Mouse (Mus musculus) heart, adult 11 months (tissue): ENCODE results near the gene Gad1.

Source experiments
- DNase-seq: peaks from one replicate; pipeline ENCODE4 v3.0.0; 2022

Gene Gad1

DNA sequence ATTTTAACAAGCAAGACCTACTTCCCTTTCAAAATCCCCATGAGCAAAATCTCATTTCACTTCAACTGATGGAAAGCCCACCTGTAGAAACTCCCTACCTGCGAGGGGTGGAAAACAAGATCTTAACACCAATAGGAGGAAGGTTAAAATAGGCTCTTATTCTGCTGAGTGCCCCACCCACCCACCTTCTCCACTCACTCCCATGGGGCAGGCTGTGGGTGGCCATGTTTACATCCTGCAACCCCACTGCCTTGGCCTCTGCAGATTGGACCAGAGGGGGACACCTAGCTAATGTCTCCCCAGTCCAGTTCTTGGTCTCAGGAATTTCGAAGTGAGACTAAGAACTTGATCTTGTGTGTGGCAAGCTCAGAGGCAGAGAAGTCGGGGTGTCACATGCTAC, 77.0 kb downstream of the Gad1 start:
- peak; percentile 87 for DNase-seq

DNA sequence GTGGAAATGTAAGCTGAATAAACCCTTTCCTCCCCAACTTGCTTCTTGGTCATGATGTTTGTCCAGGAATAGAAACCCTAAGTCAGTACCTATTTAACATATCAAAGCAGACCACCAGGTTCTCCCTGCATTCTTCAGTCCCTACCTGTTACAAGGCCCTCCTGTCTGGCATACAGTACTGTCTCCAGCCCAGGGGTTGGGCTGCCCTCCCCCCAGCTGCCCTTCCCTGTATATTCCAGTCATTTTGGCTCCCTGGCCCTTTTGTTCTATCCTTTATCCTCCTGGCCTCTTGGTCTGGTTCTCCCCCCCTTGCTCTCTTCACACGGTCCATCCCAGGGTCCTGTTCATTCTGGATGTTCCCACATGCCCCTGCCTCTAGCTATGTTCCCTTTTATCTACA, 78.4 kb downstream of the Gad1 start:
- peak; percentile 68 for DNase-seq

DNA sequence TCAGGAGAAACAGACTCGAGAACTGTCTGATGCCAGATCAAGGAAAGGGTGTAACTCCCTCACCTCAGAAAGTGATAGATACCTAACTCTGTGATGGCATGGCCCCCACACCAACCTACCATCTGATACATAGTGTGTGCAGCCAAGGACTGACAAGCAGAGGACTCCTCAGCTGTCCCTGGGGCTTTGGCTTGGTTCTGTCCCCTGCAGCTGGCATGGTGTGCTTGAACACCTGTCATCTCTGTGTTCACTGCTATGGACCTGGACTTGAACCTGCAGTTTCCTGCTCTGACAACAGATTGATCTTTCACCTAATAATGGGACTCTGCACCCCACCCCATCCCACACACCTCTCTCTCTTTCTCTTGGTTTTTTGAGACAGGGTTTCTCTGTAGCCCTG, 79.5 kb downstream of the Gad1 start:
- DNase-seq: peak; percentile 33

DNA sequence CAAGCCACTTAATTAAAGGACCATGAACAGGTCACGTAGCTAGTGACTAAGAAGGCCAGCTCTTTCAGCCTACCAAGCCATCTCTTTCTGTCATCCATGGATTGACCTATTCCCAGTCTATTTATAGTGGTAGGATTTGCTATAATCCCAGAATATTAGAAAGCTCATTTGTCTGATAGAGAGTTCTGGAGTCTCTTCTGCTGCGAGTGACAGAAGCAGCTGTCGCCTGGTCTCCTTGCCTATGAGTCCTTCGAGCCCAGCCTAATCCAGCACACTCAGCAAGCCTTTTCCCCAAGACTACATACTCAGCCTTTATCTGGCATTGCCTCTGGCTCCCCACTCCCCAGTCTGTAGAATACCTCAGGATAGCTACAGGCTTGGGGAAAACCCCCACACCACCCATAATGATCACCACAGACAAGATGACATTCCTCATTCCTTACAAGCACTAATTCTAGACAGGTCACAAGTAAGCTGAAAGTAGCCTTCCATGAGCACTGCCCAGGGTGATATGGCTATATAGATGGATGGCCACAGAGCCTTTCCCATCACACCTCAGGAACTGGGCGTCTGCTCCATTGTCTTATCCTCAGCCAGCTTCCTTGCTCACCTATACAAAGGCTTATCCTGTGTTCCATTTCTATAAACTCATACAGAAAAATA, 81.3 kb downstream of the Gad1 start:
- DNase-seq: peak; percentile 81

DNA sequence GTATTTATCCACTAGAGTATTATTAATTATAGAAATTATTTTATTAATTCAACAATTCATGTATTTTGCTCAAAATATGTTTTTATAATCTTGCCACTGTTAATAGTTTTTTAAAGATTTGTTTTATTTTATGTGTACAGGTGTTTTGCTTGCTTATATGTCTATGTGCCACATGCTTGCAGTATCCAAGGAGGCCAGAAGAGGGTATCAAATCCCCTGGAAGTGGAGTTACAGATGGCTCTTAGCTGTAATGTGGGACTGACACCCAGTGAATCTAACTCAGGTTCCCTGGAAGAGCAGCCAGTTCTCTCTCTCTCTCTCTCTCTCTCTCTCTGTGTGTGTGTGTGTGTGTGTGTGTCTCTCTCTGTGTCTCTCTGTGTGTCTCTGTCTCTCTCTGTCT, 88.1 kb downstream of the Gad1 start:
- no peak for DNase-seq

DNA sequence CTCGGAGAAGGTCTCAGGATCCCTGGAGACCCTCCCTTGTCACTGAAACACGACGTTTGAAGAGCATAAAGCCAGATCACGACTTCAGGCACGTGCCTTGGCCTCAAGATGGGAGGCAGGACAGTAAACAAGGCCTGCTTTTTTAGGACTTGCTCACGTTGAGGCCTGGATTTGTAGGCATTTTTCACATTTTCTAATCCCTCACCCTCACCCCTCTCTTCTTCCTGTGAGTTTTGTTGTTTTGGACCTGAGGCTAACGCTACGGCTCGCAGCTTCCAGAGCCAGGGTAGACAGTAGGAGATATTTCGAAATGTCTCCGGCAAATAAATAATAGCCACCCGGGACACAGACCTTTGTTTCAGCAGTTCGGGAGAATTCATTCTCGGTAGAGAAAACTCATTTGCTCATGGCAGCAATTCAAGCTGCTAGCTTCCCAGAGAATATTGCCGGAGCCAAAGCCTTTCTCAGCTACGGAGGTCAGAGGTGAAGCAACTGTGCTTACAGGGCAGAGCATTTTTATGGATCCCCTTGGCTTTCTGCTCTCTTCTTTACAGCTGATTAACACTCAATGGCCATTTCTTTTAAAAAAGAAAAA, 90.2 kb downstream of the Gad1 start:
- peak; percentile 92 for DNase-seq

DNA sequence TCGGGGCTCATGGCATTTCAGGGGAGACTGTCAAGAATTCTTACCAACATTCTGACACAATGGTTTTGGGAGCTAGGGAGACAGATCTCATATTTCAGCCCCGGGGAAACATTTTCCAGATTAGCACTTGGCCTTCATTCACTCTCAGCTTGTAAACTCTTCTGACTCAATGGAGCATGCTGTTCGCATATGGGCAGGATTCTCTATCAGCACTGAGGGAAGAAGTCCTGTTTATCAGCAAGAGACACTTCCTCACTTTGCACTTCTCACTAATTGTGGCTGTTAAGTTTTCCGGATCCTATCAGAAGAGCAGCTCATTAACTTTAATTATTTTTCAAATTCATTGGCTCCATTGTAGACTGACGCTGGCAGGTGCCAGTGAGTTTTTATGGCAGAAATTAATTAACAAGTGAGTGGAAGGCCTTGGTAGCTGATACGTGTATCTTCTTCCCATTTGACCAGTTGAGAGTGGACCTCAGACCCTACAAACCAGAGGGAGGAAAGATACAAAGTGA, 92.5 kb downstream of the Gad1 start:
- peak; percentile 71 for DNase-seq

DNA sequence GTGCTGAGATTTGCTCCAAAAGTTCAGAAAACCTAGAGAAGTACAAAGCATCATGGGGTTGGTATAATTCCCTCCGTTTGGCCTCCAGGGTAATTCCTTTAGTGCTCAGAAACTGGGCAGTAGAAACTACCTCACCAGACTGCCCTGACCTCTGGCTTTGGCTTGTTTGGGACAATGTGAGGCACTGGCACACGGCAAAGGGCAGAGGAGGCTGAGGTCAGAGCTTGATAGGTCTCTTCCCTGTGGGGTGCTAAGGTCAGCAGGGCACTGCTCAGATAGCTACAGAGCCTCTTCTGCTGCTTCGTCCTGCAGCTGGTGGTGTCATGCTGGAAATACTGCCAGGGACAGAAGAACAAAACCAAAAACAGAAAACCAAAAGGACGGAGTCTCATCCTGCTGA, 94.8 kb downstream of the Gad1 start:
- DNase-seq: peak; percentile 48

DNA sequence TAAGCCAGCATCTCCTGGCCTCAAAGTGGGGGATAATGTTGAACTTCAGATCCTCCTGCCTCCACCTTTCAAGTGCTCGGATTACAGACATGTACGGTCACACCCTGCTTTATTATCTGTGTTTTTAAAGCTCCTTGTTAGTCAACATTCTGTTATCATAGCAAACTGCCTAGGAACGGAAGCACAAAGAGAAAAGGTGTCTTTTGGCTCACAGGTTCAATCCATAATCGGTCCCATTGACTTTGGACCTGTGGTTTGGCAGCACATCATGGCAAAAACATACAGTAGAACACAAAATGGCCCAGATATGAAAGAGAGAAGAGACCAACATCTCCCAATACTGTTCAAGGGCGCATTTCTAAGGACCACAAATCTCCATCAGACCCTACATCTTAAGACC, 95.4 kb downstream of the Gad1 start:
- DNase-seq: peak; percentile 34

DNA sequence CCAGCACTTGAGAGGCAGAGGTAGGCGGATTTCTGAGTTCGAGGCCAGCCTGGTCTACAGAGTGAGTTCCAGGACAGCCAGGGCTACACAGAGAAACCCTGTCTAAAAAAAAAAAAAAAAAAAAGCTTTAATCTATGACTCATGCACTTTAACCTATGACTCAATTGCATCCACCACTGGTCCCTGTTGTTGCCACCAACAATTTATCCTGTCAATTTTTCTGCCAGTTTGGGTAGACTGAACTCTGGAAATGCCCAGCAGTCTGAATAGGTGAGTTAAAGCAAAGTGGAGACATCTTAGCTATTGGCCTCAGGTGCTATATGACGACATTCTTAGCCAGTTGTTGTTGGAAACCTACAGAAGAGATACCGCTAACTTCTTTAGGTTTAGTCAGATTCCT, 96.6 kb downstream of the Gad1 start:
- peak; percentile 15 for DNase-seq
